Mouse (Mus musculus) midbrain, embryonic 11.5 days (tissue): ENCODE measurements around the gene Srrm4. TPM values are rescaled to one million over a fixed set of nuclear protein-coding genes. Genes with fewer than 3 reads are reported as not detected.
A peak's percentile ranks its signal among the peaks of the same experiment; 100 is the strongest.

Experiments
- ATAC-seq: fragments of 200-750 bp; cut with Nextera tagmentation; 2 replicates; pipeline ENCODE4 v1.8.0; 2017; ENCODE audit warnings: moderate TSS enrichment, moderate library complexity; ENCODE audit not compliant: low FRiP score
- DNase-seq: peaks from one replicate; pipeline ENCODE4 v3.0.0; 2015; ENCODE audit warnings: low spot score; ENCODE audit errors: missing footprints
- H3K27ac ChIP-seq: fragments of 300-500 bp; sonication (generic); 2 replicates; pipeline ENCODE4 v1.5.1; 2014; ENCODE audit warnings: low read depth, low read length
- H3K27me3 ChIP-seq: fragments of 300-500 bp; sonication (generic); 2 replicates; pipeline ENCODE4 v1.6.1; 2014; ENCODE audit warnings: mild to moderate bottlenecking, low read length, moderate library complexity, mixed read lengths; ENCODE audit not compliant: control insufficient read depth, insufficient read depth
- H3K36me3 ChIP-seq: fragments of 300-500 bp; sonication (generic); 2 replicates; pipeline ENCODE4 v1.6.1; 2014; ENCODE audit warnings: mild to moderate bottlenecking, low read length, moderate library complexity, mixed read lengths; ENCODE audit not compliant: control insufficient read depth, insufficient read depth
- H3K4me1 ChIP-seq: fragments of 300-500 bp; sonication (generic); 2 replicates; pipeline ENCODE4 v1.6.1; 2014; ENCODE audit warnings: low read length; ENCODE audit not compliant: control insufficient read depth, insufficient read depth
- H3K4me2 ChIP-seq: fragments of 300-500 bp; sonication (generic); 2 replicates; pipeline ENCODE4 v1.6.1; 2014; ENCODE audit warnings: mild to moderate bottlenecking, moderate library complexity
- H3K4me3 ChIP-seq: fragments of 300-500 bp; sonication (generic); 2 replicates; pipeline ENCODE4 v1.5.1; 2014; ENCODE audit warnings: low read depth, low read length
- H3K9ac ChIP-seq: fragments of 300-500 bp; sonication (generic); 2 replicates; pipeline ENCODE4 v1.6.1; 2014; ENCODE audit warnings: low read length
- H3K9me3 ChIP-seq: fragments of 300-500 bp; sonication (generic); 2 replicates; pipeline ENCODE4 v1.6.1; 2016; ENCODE audit warnings: low read length; ENCODE audit not compliant: control insufficient read depth
- WGBS: fragments of 180-500 bp; shearing (Covaris S2); extraction: QIAGEN DNeasy Blood & Tissue Kit; methylation state at CpG from one replicate; pipeline ENCODE4 v1.1.7; 2014; 5-methylcytosine and 5-hydroxymethylcytosine counted together
- polyA plus RNA-seq: library from polyadenylated mRNA; unstranded; fragments of >200 nt; fragmentation: Nextera tagmentation; extraction: Ambion mirVana; gene quantifications from 2 replicates; pipeline ENCODE4 v1.2.1, GENCODE M21; 2014

Srrm4 gene
- polyA plus RNA-seq, 1 experiment from 2014 or later, result 17.3 TPM

DNA sequence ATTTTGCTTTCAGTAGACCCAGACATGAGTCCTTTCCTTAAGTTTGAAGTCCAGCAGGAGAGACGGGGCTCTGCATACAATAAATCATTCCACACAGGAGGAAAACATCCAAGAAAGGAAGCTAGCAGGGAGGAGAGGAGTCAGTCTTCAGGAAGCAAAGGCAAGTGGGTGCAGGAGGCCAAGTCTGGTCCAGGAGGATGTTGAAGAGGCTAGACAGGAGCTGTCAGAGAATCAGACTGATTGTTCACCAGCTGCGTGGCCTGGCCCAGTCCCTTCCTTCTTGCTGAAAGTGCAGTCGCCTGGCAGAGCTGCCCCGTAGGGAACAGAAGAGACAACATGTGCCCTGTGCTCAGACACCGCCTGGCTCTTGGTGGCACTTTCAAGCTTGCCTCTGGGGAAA lies 100.8 kb downstream of the Srrm4 start:
- whole genome bisulfite sequencing, result 90% methylated on average over 5 of the region's 5 CpGs

DNA sequence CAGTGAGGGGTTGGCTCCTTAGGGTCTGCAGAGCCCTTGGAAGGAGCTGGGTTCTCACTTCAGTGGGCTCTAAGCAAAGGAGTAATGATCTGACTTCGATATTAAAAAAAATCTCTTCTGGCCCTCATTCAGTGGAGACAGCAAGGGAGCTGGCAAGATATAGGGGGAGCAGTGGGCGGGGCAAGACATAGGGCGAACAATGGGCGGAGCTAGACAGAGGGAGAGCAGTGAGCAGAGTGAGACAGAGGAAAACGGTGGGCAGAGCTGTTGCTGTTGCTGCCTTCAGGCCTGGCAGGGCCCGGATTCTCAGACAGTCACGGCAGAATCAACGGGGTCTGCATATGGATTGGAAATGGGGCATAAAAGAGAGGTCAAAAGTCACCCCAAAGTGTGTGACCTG lies 102.0 kb downstream of the Srrm4 start:
- Histone ChIP-seq H3K9me3 (no peaks in the 10 kb centered on the region), H3K9ac (no peak overlapping the region), H3K4me1 (peaks cover 13% of the 10 kb centered on the region), H3K4me2 (no peak overlapping the region), H3K27ac (no peak overlapping the region), H3K27me3 (no peaks in the 10 kb centered on the region), H3K4me3 (no peak overlapping the region), H3K36me3 (no peaks in the 10 kb centered on the region)
- no peak for ATAC-seq
- no peak for DNase-seq
- WGBS, result 48% methylated on average over 8 of the region's 8 CpGs

More for the DNA sequence above, 100.8 kb downstream of the Srrm4 start:
- no peak overlapping the region for H3K4me3 ChIP-seq
- no peak overlapping the region for H3K4me2 ChIP-seq
- H3K9ac ChIP-seq, result no peak overlapping the region
- no peaks in the 10 kb centered on the region for H3K27me3 ChIP-seq
- no peaks in the 10 kb centered on the region for H3K9me3 ChIP-seq
- 0 out of 2 replicates have a peak, but pooled peaks cover 2% of the 10 kb centered on the region for H3K4me1 ChIP-seq
- ATAC-seq (no peak), DNase-seq (no peak)
- no peaks in the 10 kb centered on the region for H3K36me3 ChIP-seq
- no peak overlapping the region for H3K27ac ChIP-seq

DNA sequence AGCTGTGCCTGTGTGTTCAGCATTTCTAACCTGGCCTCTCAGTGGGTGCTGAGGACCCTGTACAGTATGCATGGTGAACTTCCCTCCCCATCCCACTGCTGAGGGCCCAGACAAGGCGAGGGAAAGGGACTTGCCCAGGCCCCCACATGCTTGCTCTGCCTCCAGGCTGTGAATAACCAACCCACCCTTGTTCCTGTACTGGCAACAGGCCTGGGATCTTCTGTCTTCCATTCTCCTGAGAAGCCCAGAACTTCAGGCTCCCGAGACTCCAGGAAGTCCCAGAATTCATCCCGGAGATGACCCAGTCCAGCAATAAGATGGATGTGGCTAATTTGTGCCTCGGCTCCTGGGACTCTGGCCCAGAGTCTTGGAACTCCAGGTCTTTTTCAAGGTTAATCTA lies 105.5 kb downstream of the Srrm4 start:
- DNase-seq (no peak), ATAC-seq (no peak)
- Histone ChIP-seq H3K4me2 (no peak overlapping the region), H3K4me3 (no peak overlapping the region), H3K36me3 (peaks cover 2% of the 10 kb centered on the region; the same call in 1 of the 2 replicates), H3K27ac (no peak overlapping the region), H3K9ac (no peak overlapping the region), H3K27me3 (no peaks in the 10 kb centered on the region), H3K9me3 (no peaks in the 10 kb centered on the region), H3K4me1 (peaks cover 17% of the 10 kb centered on the region)
- WGBS, result 81% methylated on average over 4 of the region's 4 CpGs

DNA sequence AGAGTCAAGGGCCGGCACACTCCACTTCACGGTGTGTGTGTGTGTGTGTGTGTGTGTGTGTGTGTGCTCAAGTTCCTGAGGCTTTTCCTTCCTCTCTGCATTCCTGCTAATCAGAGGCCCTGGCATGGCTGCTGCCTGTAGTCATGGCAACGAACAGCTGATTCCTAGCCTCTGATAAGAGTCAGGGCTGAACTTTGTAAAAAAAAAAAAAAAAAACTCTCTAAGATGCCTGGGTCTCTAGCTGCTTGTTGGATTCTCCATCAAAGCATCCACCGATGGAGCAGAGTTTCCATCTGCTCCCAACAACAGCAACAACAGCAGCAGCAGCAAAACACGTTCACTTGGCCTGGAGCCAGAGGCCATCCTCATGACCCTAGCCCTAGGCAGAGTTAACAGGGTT lies 106.5 kb downstream of the Srrm4 start:
- no peaks in the 10 kb centered on the region for H3K9me3 ChIP-seq
- peaks cover 2% of the 10 kb centered on the region; the same call in 1 of the 2 replicates for H3K36me3 ChIP-seq
- H3K27me3 ChIP-seq, result no peaks in the 10 kb centered on the region
- peaks cover 17% of the 10 kb centered on the region for H3K4me1 ChIP-seq
- ATAC-seq, result peak; percentile 67; the same call in 1 of the 2 replicates
- DNase-seq, result no peak
- H3K4me3 ChIP-seq, result no peak overlapping the region
- no peak overlapping the region for H3K27ac ChIP-seq
- H3K9ac ChIP-seq, result no peak overlapping the region
- 23% methylated on average over 5 of the region's 5 CpGs for WGBS
- no peak overlapping the region for H3K4me2 ChIP-seq

DNA sequence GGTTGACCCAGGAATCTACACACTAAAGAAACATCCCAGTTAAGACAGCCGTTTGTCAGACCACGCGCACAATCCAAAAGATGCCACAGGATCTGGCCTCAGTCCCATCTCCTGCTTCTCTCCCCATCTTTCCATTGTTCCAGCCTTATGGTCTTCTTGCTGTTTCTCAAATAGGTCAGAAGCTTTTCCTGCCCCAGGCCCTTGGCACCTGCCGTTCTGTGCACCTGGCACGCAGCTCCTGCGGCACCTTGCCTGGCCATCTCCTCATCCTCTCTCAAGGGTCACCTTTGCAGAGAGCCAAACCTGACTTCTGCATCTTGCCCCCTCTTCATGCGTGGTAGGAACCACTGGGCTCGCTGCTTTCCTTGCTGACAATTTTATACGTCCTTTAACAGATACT lies 107.4 kb downstream of the Srrm4 start:
- Histone ChIP-seq H3K36me3 (peaks cover 2% of the 10 kb centered on the region; the same call in 1 of the 2 replicates), H3K27ac (no peak overlapping the region), H3K9me3 (no peaks in the 10 kb centered on the region), H3K27me3 (no peaks in the 10 kb centered on the region), H3K9ac (no peak overlapping the region), H3K4me2 (no peak overlapping the region), H3K4me3 (no peak overlapping the region), H3K4me1 (peaks cover 15% of the 10 kb centered on the region)
- no peak for DNase-seq
- 94% methylated on average over 9 of the region's 9 CpGs for WGBS
- no peak for ATAC-seq

DNA sequence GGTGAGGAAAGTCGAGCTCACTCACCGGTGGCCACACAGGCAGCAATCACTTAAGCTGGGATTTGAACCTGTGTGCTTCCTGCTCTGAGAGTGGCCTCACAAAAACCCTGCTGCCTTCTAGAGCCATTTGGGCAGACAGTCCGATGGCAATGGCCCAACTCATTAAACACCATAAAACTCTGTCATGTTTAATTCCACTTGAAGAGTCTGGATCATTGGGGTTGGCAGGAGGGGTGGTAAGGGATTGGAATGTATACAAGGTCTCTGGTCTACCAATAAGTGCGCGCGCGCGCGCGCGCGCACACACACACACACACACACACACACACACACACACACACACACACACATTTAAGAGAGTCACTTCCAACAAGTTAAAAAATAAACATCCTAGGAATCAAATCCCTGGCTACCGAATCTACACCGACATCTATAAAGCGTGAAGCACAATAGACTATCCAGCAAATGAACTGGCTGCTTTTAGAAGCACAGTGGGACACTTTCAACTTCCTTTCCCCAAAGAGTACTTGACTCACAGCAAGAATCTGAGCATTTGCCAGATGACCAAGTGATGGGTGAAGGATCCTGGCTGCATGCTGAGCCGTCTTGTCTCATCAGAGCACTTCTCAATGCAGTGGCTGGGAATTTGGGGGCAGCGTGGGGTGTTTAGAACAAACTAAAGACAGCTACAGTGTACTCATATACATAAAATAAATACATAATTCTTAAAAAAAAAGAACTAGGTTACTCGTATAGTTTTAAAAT lies 112.8 kb downstream of the Srrm4 start:
- H3K4me1 ChIP-seq, result no peaks in the 10 kb centered on the region
- no peaks in the 10 kb centered on the region for H3K27me3 ChIP-seq
- no peak overlapping the region for H3K4me2 ChIP-seq
- 87% methylated on average over 18 of the region's 18 CpGs for WGBS
- H3K9ac ChIP-seq, result no peak overlapping the region
- H3K9me3 ChIP-seq, result no peaks in the 10 kb centered on the region
- no peak overlapping the region for H3K27ac ChIP-seq
- H3K4me3 ChIP-seq, result no peak overlapping the region
- ATAC-seq, result no peak
- H3K36me3 ChIP-seq, result peaks cover 3% of the 10 kb centered on the region; the same call in 1 of the 2 replicates
- no peak for DNase-seq

DNA sequence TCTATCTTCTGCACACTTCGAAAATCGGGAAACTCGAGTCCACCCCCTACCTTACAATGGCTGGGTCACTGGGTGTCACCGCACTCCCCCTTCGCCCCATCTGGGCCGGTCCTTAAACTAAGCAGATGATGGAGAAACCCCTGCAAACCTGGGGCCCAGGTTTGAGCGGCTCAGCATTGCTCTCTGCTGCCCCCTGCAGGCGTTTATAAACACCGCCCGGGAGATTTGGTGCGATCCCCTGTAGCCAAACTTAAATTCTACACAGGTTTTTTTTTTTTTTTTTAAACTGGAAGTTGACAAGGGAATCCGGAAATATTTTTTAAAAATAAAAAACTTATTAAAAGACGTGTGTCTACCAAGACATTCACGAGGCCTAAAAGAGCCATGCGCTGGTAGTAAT lies 115.6 kb downstream of the Srrm4 start:
- WGBS, result 13% methylated on average over 15 of the region's 15 CpGs

DNA sequence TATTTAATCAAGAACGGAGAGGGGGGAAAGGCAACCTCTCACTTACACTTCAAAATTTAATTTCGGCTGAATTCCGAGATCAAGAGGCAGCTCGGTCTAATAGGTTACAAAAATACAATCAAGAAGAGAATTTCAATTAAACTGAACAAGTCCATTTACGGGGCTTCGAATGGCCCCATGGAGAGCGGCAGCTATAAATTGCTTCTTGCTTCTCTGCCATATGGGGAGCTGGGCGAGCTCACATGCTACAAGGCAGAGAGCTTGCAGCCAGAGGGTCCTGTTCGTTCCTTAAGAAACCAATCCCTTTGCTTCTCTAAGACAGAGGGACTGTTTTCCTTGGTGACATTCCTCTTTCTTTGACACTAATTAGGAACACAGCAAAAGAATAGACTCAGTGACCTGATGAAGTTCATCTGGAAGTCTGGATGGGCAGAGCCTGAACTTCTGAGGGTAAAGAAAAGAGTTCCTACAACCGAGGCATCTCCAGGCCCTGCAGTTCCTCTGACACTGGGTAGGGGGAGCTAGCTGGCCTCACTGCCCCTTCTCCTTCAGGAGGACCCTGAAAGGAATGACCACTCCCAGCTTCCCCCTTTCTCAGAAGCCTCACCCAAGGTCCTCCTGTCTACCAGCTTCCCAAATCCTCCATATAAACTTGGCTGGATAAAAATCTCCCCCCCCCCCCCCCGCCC lies 130.1 kb downstream of the Srrm4 start:
- no peak overlapping the region for H3K4me2 ChIP-seq
- no peak overlapping the region for H3K9ac ChIP-seq
- H3K27me3 ChIP-seq, result no peaks in the 10 kb centered on the region
- ATAC-seq (no peak), DNase-seq (no peak)
- WGBS, result 50% methylated on average over 11 of the region's 11 CpGs
- H3K9me3 ChIP-seq, result peaks cover 6% of the 10 kb centered on the region; the same call in 1 of the 2 replicates
- 0 out of 2 replicates have a peak, but pooled peaks cover 3% of the 10 kb centered on the region for H3K4me1 ChIP-seq
- peaks cover 20% of the 10 kb centered on the region for H3K36me3 ChIP-seq
- no peak overlapping the region for H3K27ac ChIP-seq
- H3K4me3 ChIP-seq, result no peak overlapping the region

More for the DNA sequence above, 115.6 kb downstream of the Srrm4 start:
- no peaks in the 10 kb centered on the region for H3K9me3 ChIP-seq
- ATAC-seq, result no peak
- no peak overlapping the region for H3K27ac ChIP-seq
- no peaks in the 10 kb centered on the region for H3K4me1 ChIP-seq
- peak; percentile 92 for DNase-seq
- no peak overlapping the region for H3K4me3 ChIP-seq
- H3K36me3 ChIP-seq, result 0 out of 2 replicates have a peak, but pooled peaks cover 2% of the 10 kb centered on the region
- H3K4me2 ChIP-seq, result no peak overlapping the region
- H3K27me3 ChIP-seq, result no peaks in the 10 kb centered on the region
- no peak overlapping the region for H3K9ac ChIP-seq

DNA sequence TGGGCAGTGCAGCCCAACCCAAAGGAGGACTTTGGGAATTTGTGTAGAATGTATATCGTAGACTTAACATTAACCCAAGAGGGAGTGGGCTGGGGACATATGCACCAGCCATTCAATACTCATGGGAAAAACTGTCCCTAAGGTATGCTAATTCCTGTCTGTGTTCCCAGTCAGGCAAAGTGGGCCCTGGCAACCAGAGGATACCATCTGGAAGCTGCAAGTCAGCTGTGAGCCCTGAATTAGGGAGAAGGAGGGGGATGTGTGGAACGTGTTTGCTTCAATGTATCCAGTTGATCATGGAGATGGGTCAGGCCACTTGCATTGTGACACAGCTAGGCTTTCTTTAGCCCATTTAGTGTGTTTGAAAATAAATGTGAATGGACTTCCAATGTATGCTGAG lies 131.6 kb downstream of the Srrm4 start:
- WGBS, result 73% methylated on average over 2 of the region's 2 CpGs
- no peak overlapping the region for H3K9ac ChIP-seq
- H3K36me3 ChIP-seq, result peaks cover 6% of the 10 kb centered on the region
- H3K27me3 ChIP-seq, result no peaks in the 10 kb centered on the region
- H3K4me1 ChIP-seq, result 0 out of 2 replicates have a peak, but pooled peaks cover 3% of the 10 kb centered on the region
- H3K27ac ChIP-seq, result no peak overlapping the region
- H3K4me3 ChIP-seq, result no peak overlapping the region
- H3K4me2 ChIP-seq, result no peak overlapping the region
- no peak for ATAC-seq
- no peak for DNase-seq
- H3K9me3 ChIP-seq, result no peaks in the 10 kb centered on the region; the same call in 1 of the 2 replicates
